Mouse (Mus musculus): ENCODE data around the gene Gstm6. TPM values are rescaled to one million over a fixed set of nuclear protein-coding genes. Genes with fewer than 3 reads are reported as not detected.
"Not testable (repeated sequence)": the region's sequence is repeated elsewhere in the genome, so short reads cannot be mapped to it uniquely, and the experiment has no call there.

Gstm6 gene
- polyA plus RNA-seq (2015; fragmentation: Nextera tagmentation; extraction: Ambion mirVana), result 11.5 and 14.8 TPM in 2 replicates

DNA sequence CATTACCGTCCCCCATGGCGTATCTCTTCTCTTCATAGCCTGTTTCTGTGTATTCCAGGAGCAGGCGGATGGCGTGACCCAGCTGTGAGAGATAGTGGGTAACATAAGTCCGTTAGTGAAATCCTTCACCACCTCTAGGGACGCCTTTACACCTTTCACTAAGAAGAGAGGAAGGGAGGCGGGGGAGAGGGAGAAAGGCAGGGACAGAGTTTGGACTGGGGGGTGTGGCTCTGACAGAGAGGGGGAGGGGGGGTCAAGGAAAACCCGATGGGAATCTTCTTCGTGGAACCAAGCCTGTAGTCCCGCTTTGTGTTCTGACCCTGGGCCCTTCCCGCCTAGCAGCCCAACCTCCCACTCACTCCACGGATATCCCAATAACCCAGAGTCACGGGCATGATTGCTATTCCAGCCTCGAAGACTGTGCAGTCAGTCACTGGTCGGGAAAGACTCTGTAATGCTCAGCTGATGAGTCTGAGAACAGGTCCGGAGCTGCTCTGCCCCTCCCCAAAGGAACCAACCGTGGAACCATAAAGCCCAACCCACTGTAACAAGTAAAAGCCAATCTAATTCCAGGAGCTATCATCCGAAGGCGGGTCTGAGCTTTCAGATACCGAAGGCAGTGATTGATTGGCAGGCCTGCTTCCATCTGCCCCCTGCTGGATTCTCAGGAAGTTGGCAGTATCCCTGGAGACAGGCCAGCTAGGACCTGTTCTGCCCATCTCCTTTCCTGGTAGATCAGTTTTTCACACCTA is at the start of gene Gstm6:
Gene Gstm6, minus strand, starts transcription at position 511 of the 752 bp plus-strand sequence.
- H3K4me1 ChIP-seq (replicated peaks), result peaks cover 33% of the 10 kb centered on the region
- no peak within 1 kb of the TSS for H3K27ac ChIP-seq (replicated peaks)
- H3K9ac ChIP-seq, result no peak within 1 kb of the TSS
- 18% methylated on average over 20 of the region's 20 CpGs for WGBS
- no peaks in the 10 kb centered on the region for H3K36me3 ChIP-seq
- H3K4me2 ChIP-seq, result peak within 1 kb of the TSS; percentile 52
- peak; percentile 77 for ATAC-seq (ENCODE audit: low read depth)
- no peaks in the 10 kb centered on the region for H3K27me3 ChIP-seq
- peak within 1 kb of the TSS; percentile 27 for H3K4me3 ChIP-seq
- H3K9me3 ChIP-seq, result no peaks in the 10 kb centered on the region

DNA sequence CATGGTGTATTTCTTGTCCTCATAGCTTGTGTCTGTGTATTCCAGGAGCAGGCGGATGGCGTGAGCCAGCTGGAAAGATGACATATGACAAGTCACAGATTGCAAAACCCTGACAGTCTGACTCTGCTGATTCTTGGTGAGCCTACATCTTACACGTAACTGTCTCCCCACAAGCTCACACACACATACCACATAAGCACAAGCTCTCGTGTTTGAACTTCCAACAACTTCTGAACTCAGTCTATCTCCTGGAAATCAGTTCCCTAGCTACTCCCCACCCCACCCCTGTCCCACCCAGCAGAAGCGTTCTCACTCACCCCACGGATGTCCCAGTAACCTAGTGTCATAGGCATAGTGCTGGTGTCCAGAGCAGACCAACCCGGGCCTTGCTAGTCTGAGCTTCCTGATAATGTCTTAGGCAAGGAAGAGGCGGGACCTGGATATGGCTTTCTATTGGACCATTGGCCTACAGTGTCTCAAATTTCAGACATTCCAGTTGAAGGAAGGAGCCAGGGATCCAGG is 42.6 kb upstream of the Gstm6 start, which contains the start of gene Gstm2:
Gene Gstm2, minus strand, starts transcription at position 413 of the 522 bp plus-strand sequence.
- no peak within 1 kb of the TSS for H3K4me2 ChIP-seq
- H3K4me1 ChIP-seq (replicated peaks), result no peaks in the 10 kb centered on the region
- H3K27ac ChIP-seq (replicated peaks), result no peak within 1 kb of the TSS
- H3K27me3 ChIP-seq, result no peaks in the 10 kb centered on the region
- no peak for ATAC-seq (ENCODE audit: low read depth)
- WGBS, result 59% methylated on average over 8 of the region's 8 CpGs
- H3K9ac ChIP-seq, result no peak within 1 kb of the TSS
- H3K4me3 ChIP-seq, result no peak within 1 kb of the TSS
- no peaks in the 10 kb centered on the region for H3K9me3 ChIP-seq
- H3K36me3 ChIP-seq, result no peaks in the 10 kb centered on the region

DNA sequence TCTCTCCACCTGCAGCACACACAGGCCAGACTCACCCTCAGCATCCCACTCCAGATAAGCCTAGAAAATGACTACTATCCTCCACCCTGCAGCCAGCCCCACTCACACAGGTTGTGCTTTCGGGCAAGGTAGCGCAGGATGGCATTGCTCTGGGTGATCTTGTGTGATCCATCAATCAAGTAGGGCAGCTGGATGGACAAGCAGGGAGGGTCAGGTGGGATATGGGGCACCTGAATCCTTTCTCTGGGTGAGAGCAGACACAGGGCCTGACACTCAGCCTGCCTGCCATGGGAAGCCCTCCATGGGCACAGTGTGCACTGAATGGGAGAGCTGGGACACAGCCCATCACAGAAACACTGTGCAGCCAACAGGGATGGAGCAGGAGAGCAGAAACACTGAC is 41.6 kb upstream of the Gstm6 start:
- not testable (repeated sequence) for H3K4me3 ChIP-seq; H3K27ac ChIP-seq (replicated peaks); H3K4me2 ChIP-seq; ATAC-seq (ENCODE audit: low read depth); H3K4me1 ChIP-seq (replicated peaks); H3K36me3 ChIP-seq; H3K27me3 ChIP-seq; H3K9me3 ChIP-seq; H3K9ac ChIP-seq
- WGBS, result 93% methylated on average over 2 of the region's 2 CpGs

DNA sequence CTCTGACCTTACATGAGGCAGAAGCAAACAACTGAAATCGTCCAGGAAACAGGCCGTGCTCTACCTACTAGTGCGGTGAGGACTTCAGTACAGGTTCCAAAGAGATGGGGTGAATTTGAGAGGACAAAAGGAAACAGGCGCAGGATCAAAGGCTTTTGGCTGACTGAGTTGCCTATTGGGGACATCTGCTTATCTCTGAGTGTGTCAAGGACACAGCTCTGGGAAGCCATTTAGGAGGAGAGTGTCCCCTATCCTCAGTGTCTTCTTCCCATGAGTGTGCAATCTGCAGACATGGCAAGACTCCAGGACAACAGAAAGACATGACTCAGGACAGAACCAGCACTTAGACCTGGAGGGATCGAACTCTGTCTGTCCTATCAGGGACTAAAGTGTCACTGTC is 40.9 kb upstream of the Gstm6 start:
- Histone ChIP-seq H3K27me3 (no peaks in the 10 kb centered on the region), H3K9me3 (no peaks in the 10 kb centered on the region), H3K36me3 (no peaks in the 10 kb centered on the region), H3K9ac (no peak overlapping the region), H3K4me3 (no peak overlapping the region), H3K4me2 (no peak overlapping the region), H3K27ac (replicated peaks) (no peak overlapping the region), H3K4me1 (replicated peaks) (no peaks in the 10 kb centered on the region)
- 81% methylated on average over 5 of the region's 5 CpGs for WGBS
- no peak for ATAC-seq (ENCODE audit: low read depth)

DNA sequence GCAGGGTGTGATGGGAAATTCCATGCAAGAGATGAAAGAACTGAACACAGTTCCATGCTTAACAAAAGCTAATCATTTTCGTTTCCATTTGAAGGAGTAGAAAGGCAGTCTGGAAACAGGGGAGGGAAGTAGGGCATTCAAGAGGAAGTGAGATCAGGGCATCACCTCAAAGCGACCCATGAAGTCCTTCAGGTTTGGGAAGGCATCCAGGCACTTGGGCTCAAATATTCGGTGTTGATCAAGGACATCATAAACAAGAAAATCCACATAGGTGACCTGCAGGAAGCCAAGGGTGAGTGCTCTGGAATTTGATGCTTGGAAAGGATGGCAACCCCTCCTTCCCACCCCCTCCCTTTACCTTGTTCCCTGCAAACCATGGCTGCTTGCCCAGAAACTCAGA is 40.2 kb upstream of the Gstm6 start:
- 72% methylated on average over 3 of the region's 3 CpGs for WGBS
- no peak overlapping the region for H3K9ac ChIP-seq
- no peaks in the 10 kb centered on the region for H3K36me3 ChIP-seq
- ATAC-seq (ENCODE audit: low read depth), result no peak
- no peak overlapping the region for H3K4me2 ChIP-seq
- H3K27ac ChIP-seq (replicated peaks), result no peak overlapping the region
- no peaks in the 10 kb centered on the region for H3K9me3 ChIP-seq
- H3K4me3 ChIP-seq, result no peak overlapping the region
- no peaks in the 10 kb centered on the region for H3K27me3 ChIP-seq
- no peaks in the 10 kb centered on the region for H3K4me1 ChIP-seq (replicated peaks)

DNA sequence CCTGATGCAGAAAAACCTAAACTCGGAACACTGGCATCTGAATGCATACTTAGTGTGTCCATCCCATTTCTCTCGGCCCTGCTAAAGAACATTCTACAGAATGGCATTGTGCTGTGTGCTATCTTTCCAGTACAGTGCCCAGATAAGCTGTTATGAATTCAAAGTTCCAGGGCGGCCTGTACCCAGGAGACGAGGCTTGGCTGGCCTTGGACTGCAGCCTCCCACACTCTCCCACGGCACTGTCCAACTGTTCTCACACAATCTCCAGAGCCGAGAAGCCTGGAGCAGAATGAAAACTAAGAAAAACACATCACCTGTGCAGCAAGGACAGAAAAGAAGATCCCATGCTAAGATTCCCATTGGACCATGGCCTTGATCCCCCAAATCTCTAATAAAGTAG is 39.2 kb upstream of the Gstm6 start:
- 88% methylated on average over 6 of the region's 6 CpGs for WGBS
- H3K27me3 ChIP-seq, result no peaks in the 10 kb centered on the region
- H3K27ac ChIP-seq (replicated peaks), result no peak overlapping the region
- no peaks in the 10 kb centered on the region for H3K36me3 ChIP-seq
- H3K4me2 ChIP-seq, result no peak overlapping the region
- no peaks in the 10 kb centered on the region for H3K9me3 ChIP-seq
- H3K4me3 ChIP-seq, result no peak overlapping the region
- no peaks in the 10 kb centered on the region for H3K4me1 ChIP-seq (replicated peaks)
- no peak for ATAC-seq (ENCODE audit: low read depth)
- H3K9ac ChIP-seq, result no peak overlapping the region

DNA sequence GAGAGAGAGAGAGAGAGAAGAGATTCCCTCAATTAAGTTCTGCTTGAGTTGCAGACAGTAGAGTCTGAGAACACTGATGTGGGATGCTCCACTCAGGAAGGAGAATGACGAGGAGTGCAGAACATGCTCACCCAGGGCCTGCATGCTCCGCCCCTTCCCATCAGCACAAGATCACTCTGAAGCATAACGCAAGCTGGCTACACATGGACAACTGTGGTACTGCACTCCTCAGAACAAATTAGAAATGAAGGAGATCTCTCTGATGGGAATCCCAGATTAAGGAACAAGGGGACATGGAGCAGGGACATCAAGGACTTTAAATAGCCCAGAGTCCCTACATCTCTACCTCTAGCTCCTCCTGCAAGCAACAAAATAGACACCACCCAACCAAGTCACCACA is 37.7 kb upstream of the Gstm6 start:
- H3K36me3 ChIP-seq, result no peaks in the 10 kb centered on the region
- H3K4me2 ChIP-seq, result no peak overlapping the region
- H3K27me3 ChIP-seq, result no peaks in the 10 kb centered on the region
- H3K27ac ChIP-seq (replicated peaks), result no peak overlapping the region
- ATAC-seq (ENCODE audit: low read depth), result no peak
- WGBS, result 71% methylated on average over 3 of the region's 3 CpGs
- no peaks in the 10 kb centered on the region for H3K9me3 ChIP-seq
- no peak overlapping the region for H3K4me3 ChIP-seq
- H3K4me1 ChIP-seq (replicated peaks), result no peaks in the 10 kb centered on the region
- no peak overlapping the region for H3K9ac ChIP-seq

DNA sequence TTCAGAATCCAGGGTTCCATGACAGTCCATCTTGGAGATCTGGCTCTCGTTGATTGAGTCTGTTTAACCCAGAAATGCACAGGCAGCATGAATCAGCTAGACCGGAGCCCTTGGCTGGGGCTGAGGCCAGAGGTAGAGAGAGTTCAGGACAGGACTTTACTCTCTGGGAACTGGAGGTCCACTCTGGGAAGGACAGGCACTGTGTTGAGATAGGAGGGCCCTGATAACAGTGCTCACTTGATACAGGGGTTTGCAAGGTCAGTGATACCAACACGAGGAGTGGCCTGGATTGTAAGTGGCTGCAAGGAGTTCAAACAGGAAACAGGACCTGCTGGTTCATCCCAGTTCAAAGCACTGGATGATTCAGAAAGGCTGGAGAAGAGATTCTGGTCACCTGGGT is 34.1 kb upstream of the Gstm6 start:
- Histone ChIP-seq H3K4me3 (no peak overlapping the region), H3K4me1 (replicated peaks) (no peaks in the 10 kb centered on the region), H3K9ac (no peak overlapping the region), H3K36me3 (no peaks in the 10 kb centered on the region), H3K4me2 (no peak overlapping the region), H3K9me3 (no peaks in the 10 kb centered on the region), H3K27ac (replicated peaks) (no peak overlapping the region), H3K27me3 (no peaks in the 10 kb centered on the region)
- ATAC-seq (ENCODE audit: low read depth), result no peak
- WGBS, result 91% methylated on average over 3 of the region's 3 CpGs

DNA sequence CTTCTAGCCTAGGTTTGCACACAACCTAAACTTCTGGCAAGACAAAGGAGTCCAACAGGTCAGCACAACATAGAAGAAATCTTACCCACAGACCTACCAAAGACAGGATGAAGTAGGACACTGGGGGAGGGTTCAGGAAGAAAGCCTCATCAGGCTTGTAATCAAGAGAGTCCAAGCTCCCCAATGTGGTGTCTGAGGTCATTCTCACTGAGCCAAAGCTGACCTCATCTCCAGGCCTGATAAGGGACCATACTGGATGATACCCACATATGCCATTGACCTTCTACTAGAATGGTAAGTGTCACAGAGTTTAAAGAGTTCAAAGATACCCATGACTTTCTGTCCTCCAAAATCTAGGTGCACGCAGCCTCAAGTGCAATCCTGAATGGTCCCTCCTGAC is 30.7 kb upstream of the Gstm6 start:
- 83% methylated on average over 1 of the region's 1 CpGs for WGBS
- no peak overlapping the region for H3K4me3 ChIP-seq
- no peaks in the 10 kb centered on the region for H3K27me3 ChIP-seq
- no peaks in the 10 kb centered on the region for H3K9me3 ChIP-seq
- no peak overlapping the region for H3K9ac ChIP-seq
- H3K4me2 ChIP-seq, result no peak overlapping the region
- ATAC-seq (ENCODE audit: low read depth), result no peak
- no peak overlapping the region for H3K27ac ChIP-seq (replicated peaks)
- H3K4me1 ChIP-seq (replicated peaks), result no peaks in the 10 kb centered on the region
- H3K36me3 ChIP-seq, result no peaks in the 10 kb centered on the region

DNA sequence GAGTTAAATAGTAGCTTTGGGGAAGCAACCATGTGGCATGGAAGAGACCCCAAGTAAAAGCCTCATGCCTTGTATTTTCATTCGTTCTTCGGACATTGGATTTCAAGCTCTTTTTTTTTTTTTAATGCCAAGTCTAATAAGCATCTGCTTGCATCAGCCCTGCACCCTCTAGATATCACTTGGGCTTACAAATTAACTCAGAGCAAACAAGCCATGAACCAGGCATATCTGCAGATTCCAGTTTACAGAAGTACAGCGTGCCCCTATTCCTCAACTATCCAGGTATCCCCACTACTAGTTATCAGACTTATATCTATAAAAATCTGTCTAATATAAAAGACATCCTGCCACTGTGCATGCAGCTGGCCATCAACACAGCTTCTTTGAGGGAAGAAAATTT is 28.5 kb upstream of the Gstm6 start:
- H3K4me2 ChIP-seq, result no peak overlapping the region
- no peak for ATAC-seq (ENCODE audit: low read depth)
- no peaks in the 10 kb centered on the region for H3K9me3 ChIP-seq
- H3K27me3 ChIP-seq, result no peaks in the 10 kb centered on the region
- WGBS, result 89% methylated on average over 3 of the region's 3 CpGs
- H3K4me1 ChIP-seq (replicated peaks), result no peaks in the 10 kb centered on the region
- no peaks in the 10 kb centered on the region for H3K36me3 ChIP-seq
- H3K4me3 ChIP-seq, result no peak overlapping the region
- H3K9ac ChIP-seq, result no peak overlapping the region
- no peak overlapping the region for H3K27ac ChIP-seq (replicated peaks)

DNA sequence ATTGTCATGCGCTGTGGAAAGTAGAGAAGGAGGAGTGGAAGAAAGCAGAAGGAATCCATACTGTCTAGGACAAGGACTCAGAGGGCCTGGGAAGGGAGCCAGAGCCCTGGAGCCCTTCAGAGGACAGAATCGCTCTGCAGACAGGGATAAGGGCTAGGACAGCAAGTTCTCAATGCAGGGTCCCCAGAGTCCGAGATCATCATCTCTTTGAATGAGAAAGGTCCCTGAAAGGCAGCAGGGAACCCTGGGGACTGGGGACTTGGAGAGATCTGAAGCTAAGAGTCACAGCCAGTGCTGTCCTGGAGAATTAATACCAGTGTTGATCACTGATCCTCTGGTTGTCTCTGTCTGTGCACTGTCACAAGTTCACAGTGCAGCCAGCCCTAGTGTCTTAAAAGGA is 27.6 kb upstream of the Gstm6 start:
- not testable (repeated sequence) for ATAC-seq (ENCODE audit: low read depth); H3K4me1 ChIP-seq (replicated peaks)

DNA sequence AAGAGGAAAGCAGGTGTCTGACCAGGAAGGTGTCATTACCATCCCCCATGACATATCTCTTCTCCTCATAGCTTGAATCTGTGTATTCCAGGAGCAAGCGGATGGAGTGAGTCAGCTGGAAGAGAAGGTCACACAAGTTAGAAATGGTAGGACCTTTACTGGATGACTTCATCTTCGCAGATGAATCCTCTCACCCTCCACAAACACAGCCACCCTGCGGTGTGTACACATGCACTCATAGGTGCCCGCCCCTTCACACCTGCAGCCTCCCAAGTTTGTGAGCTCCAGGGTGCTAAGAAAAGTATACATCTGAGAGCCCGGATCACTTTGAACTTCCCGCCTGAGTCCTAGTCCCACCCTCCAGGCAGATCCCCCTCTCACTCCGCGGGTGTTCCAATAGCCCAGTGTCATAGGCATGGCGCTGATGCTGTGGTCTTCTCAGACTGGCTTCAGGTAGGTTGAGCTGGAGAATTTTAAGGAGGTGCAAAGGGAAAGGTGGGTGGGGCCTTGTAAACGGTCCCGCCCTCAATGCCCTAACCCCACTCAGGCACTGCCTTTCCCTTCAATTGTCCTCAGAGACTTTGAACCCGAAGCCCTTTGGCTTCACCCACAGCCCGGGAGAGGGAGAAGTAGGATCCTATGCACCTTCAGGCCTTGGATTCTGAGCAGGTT is 25.3 kb upstream of the Gstm6 start, which contains the start of gene Gstm3:
Gene Gstm3, minus strand, starts transcription at position 560 of the 672 bp plus-strand sequence.
- no peaks in the 10 kb centered on the region for H3K9me3 ChIP-seq
- H3K27ac ChIP-seq (replicated peaks), result no peak within 1 kb of the TSS
- H3K27me3 ChIP-seq, result no peaks in the 10 kb centered on the region
- no peak for ATAC-seq (ENCODE audit: low read depth)
- WGBS, result 63% methylated on average over 13 of the region's 13 CpGs
- no peaks in the 10 kb centered on the region for H3K36me3 ChIP-seq
- H3K4me2 ChIP-seq, result no peak within 1 kb of the TSS
- peaks cover 5% of the 10 kb centered on the region; the same call in 1 of the 2 replicates for H3K4me1 ChIP-seq (replicated peaks)
- no peak within 1 kb of the TSS for H3K9ac ChIP-seq
- no peak within 1 kb of the TSS for H3K4me3 ChIP-seq

More for the DNA sequence above, 27.6 kb upstream of the Gstm6 start:
- not testable (repeated sequence) for H3K4me2 ChIP-seq; H3K27ac ChIP-seq (replicated peaks); H3K9ac ChIP-seq; H3K9me3 ChIP-seq; H3K36me3 ChIP-seq; H3K27me3 ChIP-seq; H3K4me3 ChIP-seq
- WGBS, result 62% methylated on average over 3 of the region's 3 CpGs
